Mouse (Mus musculus): ENCODE measurements around the gene Pmpcb.

Pmpcb gene

DNA sequence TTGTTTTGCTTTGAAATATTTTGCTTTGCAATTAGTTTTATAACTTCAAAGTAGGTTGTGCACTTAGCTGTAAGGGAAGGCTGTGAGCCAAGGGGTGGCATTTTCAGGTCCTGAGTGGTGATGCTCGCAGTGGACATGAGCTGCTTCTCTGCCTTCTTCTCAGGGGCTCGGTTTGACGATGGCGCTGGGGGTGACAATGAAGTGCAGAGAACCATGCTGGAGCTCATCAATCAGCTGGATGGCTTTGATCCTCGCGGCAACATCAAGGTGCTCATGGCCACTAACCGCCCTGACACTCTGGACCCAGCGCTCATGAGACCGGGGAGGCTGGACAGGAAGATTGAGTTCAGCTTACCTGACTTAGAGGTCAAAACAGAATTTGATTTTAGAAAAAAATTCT is 66.0 kb downstream of the Pmpcb start:
- no peak for DNase-seq (ENCODE audit: low spot score)

DNA sequence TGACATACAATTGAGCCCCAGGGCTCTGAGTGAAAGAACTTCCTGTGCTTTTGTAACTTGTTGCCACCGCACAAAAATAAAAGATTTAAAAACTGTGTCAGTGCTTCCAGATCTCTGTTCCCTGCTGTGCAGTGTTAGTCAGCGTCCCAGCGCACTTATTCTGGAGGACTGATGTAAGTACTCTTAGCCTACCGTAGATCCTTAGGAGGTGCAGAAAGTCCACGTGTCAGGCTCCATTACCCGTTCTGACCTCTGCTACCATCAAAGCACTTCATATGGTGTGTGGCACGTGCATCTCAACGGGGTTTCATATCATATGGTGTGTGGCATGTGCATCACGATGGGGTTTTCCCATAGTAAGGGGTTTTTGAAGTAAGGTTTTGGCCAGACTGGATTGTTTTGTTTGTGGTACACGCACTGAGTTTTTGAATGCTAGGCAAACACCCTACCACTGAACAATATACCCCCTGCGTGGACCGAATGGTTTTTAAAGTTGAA is 66.8 kb downstream of the Pmpcb start:
- DNase-seq (ENCODE audit: low spot score), result no peak

DNA sequence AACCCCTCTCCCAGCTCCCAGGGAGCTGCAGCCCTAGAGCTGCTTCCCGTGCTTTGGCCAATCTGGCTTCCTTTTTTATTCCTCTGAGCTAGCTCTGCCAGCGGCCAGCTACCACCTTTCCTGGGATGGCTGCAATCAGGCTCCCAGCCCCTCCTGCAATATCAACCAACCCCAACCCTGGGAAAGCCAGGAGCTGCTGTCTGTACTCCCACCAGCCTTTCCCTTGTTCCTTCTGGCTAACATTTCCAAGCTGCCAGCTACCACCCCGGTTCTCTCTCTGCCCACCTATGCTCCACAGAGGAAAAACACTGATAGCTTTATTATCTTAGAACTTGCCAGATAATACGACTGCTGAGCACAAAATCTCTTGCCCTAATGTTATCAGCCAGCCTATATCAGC is 67.9 kb downstream of the Pmpcb start:
- no peak for DNase-seq (ENCODE audit: low spot score)
